ENCODE assay signal across 14 mouse cellular contexts in the genomic region with DNA sequence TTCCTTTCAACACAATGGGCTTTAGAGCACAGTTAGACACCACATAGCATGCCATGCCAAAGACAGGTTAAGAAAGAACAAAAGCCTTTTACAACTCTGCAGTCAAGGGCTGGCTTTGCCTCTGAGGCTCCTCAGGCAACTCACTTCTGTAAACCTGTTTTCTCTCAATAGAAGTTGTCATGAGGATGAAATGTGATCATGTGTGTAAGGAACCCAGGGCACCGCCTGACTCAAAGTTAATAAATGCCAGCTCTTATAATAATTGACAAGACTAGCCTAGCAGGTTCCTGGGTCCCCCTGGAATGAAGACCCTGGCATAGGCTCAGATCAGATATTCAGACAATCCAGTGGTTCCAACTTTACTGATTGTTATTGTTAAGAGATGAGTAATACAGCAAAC.
A peak's percentile ranks its signal among the peaks of the same experiment; 100 is the strongest.
DNase-seq lines count a peak whose midpoint lies in the region; ATAC-seq and TF ChIP-seq lines count a peak whose summit lies in the region.
"Had no signal": no experiment of that assay in that cellular context is flagged by ENCODE, and none has a peak within 500 bp of the region (broad histone marks: within the 10 kb centered on the region; RNA-seq: fewer than 3 reads in every experiment).

No protein-coding gene starts in this region.

- H3K9ac ChIP-seq in hindbrain, embryonic 11.5 days (ENCODE audit: low read depth, low read length): no peak overlapping the region
- no peak overlapping the region for H3K9ac ChIP-seq in forebrain, embryonic 14.5 days (ENCODE audit: low read length)
- H3K9ac ChIP-seq: liver, embryonic 13.5 days had no signal

- no peak for TF ChIP-seq POLR2A in brain, embryonic 14.5 days (IDR thresholded peaks at IDR 0.05; ENCODE audit: borderline replicate concordance, extremely low read depth, insufficient read depth, insufficient read length, poor library complexity, severe bottlenecking)

- no peak overlapping the region for H3K27ac ChIP-seq in limb, embryonic 10.5 days
- H3K27ac ChIP-seq in hindbrain, embryonic 11.5 days (ENCODE audit: low read depth, low read length): no peak overlapping the region
- H3K27ac ChIP-seq in forebrain, embryonic 14.5 days (ENCODE audit: low read depth, low read length): no peak overlapping the region
- H3K27ac ChIP-seq: forebrain, embryonic 10.5 days; liver, embryonic 13.5 days had no signal

- WGBS in limb, embryonic 10.5 days: 74% methylated on average over 1 of the region's 1 CpGs
- 50% methylated on average over 1 of the region's 1 CpGs for WGBS in hindbrain, embryonic 11.5 days
- WGBS in forebrain, embryonic 14.5 days: 68% methylated on average over 1 of the region's 1 CpGs

- no peak overlapping the region for H3K4me2 ChIP-seq in hindbrain, embryonic 11.5 days (replicated peaks; ENCODE audit: low read depth, low read length)
- H3K4me2 ChIP-seq in forebrain, embryonic 14.5 days (ENCODE audit: low read length): no peak overlapping the region
- H3K4me2 ChIP-seq: liver, embryonic 13.5 days had no signal

- no peaks in the 10 kb centered on the region for H3K27me3 ChIP-seq in limb, embryonic 10.5 days (ENCODE audit: low read depth, poor library complexity, severe bottlenecking)
- no peaks in the 10 kb centered on the region for H3K27me3 ChIP-seq in hindbrain, embryonic 11.5 days (ENCODE audit: control insufficient read depth, insufficient read depth, low read length)
- H3K27me3 ChIP-seq in forebrain, embryonic 14.5 days (replicated peaks; ENCODE audit: control insufficient read depth, insufficient read depth, low read length): no peaks in the 10 kb centered on the region
- H3K27me3 ChIP-seq: CH12.LX; liver, embryonic 13.5 days had no signal

- H3K4me3 ChIP-seq in limb, embryonic 10.5 days: no peak overlapping the region
- no peak overlapping the region for H3K4me3 ChIP-seq in hindbrain, embryonic 11.5 days (ENCODE audit: low read depth, low read length)
- H3K4me3 ChIP-seq in forebrain, embryonic 14.5 days (ENCODE audit: low read depth, low read length): no peak overlapping the region
- H3K4me3 ChIP-seq: forebrain, embryonic 10.5 days; liver, embryonic 13.5 days; megakaryocyte, embryonic 14.5 days had no signal

- no peaks in the 10 kb centered on the region for H3K9me3 ChIP-seq in limb, embryonic 10.5 days (replicated peaks)
- no peaks in the 10 kb centered on the region for H3K9me3 ChIP-seq in hindbrain, embryonic 11.5 days (ENCODE audit: control insufficient read depth, low read length)
- no peaks in the 10 kb centered on the region for H3K9me3 ChIP-seq in forebrain, embryonic 14.5 days (replicated peaks; ENCODE audit: control insufficient read depth, low read length)
- H3K9me3 ChIP-seq: forebrain, embryonic 10.5 days; liver, embryonic 13.5 days; megakaryocyte, embryonic 14.5 days had no signal

- no peak for TF ChIP-seq CTCF in brain, embryonic 14.5 days (IDR thresholded peaks at IDR 0.05; ENCODE audit: borderline replicate concordance, extremely low read depth, insufficient read depth, insufficient read length)

- H3K36me3 ChIP-seq in limb, embryonic 10.5 days: no peaks in the 10 kb centered on the region
- no peaks in the 10 kb centered on the region for H3K36me3 ChIP-seq in hindbrain, embryonic 11.5 days (ENCODE audit: control insufficient read depth, insufficient read depth, low read length)
- no peaks in the 10 kb centered on the region for H3K36me3 ChIP-seq in forebrain, embryonic 14.5 days (ENCODE audit: control insufficient read depth, insufficient read depth, low read length)
- H3K36me3 ChIP-seq: forebrain, embryonic 10.5 days; liver, embryonic 13.5 days had no signal

- DNase-seq in Muller cell, postnatal 12 days (ENCODE audit: inconsistent ontology term): peak; percentile 79
- peak; percentile 5 for DNase-seq in brain, embryonic 14.5 days (ENCODE audit: low read depth)
- DNase-seq in kidney, adult 18-20 months: peak; percentile 53
- DNase-seq in kidney, postnatal 36 days: peak; percentile 30 to 69
- no peak for DNase-seq in limb, embryonic 10.5 days (ENCODE audit: low spot score)
- no peak for DNase-seq in hindbrain, embryonic 11.5 days (ENCODE audit: low spot score)
- DNase-seq in cerebellum, adult 11-12 months: no peak
- no peak for DNase-seq in forebrain, embryonic 14.5 days (ENCODE audit: low spot score)
- DNase-seq: cerebellum, adult 2 months; liver, embryonic 13.5 days; right cerebral cortex, adult 18-20 months had no signal

- ATAC-seq in hindbrain, embryonic 11.5 days (ENCODE audit: low FRiP score): no peak
- no peak for ATAC-seq in forebrain, embryonic 14.5 days

- no peaks in the 10 kb centered on the region for H3K4me1 ChIP-seq in limb, embryonic 10.5 days
- H3K4me1 ChIP-seq in hindbrain, embryonic 11.5 days (replicated peaks; ENCODE audit: control insufficient read depth, insufficient read depth, low read length): 0 out of 2 replicates have a peak, but pooled peaks cover 2% of the 10 kb centered on the region
- H3K4me1 ChIP-seq in forebrain, embryonic 14.5 days (ENCODE audit: control insufficient read depth, insufficient read depth, low read length): no peaks in the 10 kb centered on the region
- H3K4me1 ChIP-seq: forebrain, embryonic 10.5 days; liver, embryonic 13.5 days had no signal

Comparison
In these comparisons a context has a peak if more than half of its experiments do, and no peak if none do; other contexts are left out.
1. DNase-seq: peak in Muller cell, postnatal 12 days (single experiment), brain, embryonic 14.5 days (single experiment), kidney, adult 18-20 months (single experiment) and kidney, postnatal 36 days (2 of 2); none in limb, embryonic 10.5 days (single experiment), hindbrain, embryonic 11.5 days (single experiment), cerebellum, adult 11-12 months (single experiment) and forebrain, embryonic 14.5 days (single experiment).